Mouse (Mus musculus) cerebellum, adult (tissue): ENCODE results near the gene Gm45902.

Experiments
- ATAC-seq: cut with Nextera tagmentation; 2 replicates; pipeline ENCODE4 v1.9.2; 2017; ENCODE audit warnings: mild to moderate bottlenecking, moderate library complexity, mixed read lengths; ENCODE audit not compliant: insufficient number of reproducible peaks, low FRiP score, low TSS enrichment

Gm45902 gene

GRCm38 (mm10) chr2:3512552-3513454 lies at the start of gene Gm45902, which contains the start of the genes Hspa14 and Cdnf:
TSS of gene Gm45902 (minus strand) at chr2:3512790.
TSS of gene Hspa14 (minus strand) at chr2:3512814.
TSS of gene Cdnf (plus strand) at chr2:3513030.
- peak; percentile 98 for ATAC-seq

GRCm38 (mm10) chr2:3546588-3546987 lies 34.0 kb upstream of the Gm45902 start:
- ATAC-seq: peak; percentile 68

GRCm38 (mm10) chr2:3546055-3546454 lies 33.5 kb upstream of the Gm45902 start:
- no peak for ATAC-seq

GRCm38 (mm10) chr2:3541307-3542079 lies 28.9 kb upstream of the Gm45902 start:
- no peak for ATAC-seq

- ATAC-seq: no peak
Observed at GRCm38 (mm10) chr2:3526288-3526687, 13.7 kb upstream of the Gm45902 start.

GRCm38 (mm10) chr2:3522558-3522957 lies 10.0 kb upstream of the Gm45902 start:
- no peak for ATAC-seq

GRCm38 (mm10) chr2:3512076-3512475 lies 514 bp downstream of the Gm45902 start:
- peak; percentile 21; the same call in 1 of the 2 replicates for ATAC-seq

- ATAC-seq: no peak
Observed at GRCm38 (mm10) chr2:3500886-3501285, 11.7 kb downstream of the Gm45902 start.

GRCm38 (mm10) chr2:3499543-3499942 lies 13.0 kb downstream of the Gm45902 start:
- no peak for ATAC-seq

- no peak for ATAC-seq
Observed at GRCm38 (mm10) chr2:3493833-3494409, 18.7 kb downstream of the Gm45902 start.

- no peak for ATAC-seq
Observed at GRCm38 (mm10) chr2:3489816-3490215, 22.8 kb downstream of the Gm45902 start.

- no peak for ATAC-seq
Observed at GRCm38 (mm10) chr2:3480239-3480638, 32.4 kb downstream of the Gm45902 start.

- no peak for ATAC-seq
Observed at GRCm38 (mm10) chr2:3475746-3476251, 36.8 kb downstream of the Gm45902 start.

GRCm38 (mm10) chr2:3474861-3475283 lies 37.7 kb downstream of the Gm45902 start, which contains the start of gene Suv39h2:
TSS of gene Suv39h2 (minus strand) at chr2:3475031.
- ATAC-seq: peak; percentile 96

- peak; percentile 63 for ATAC-seq
Observed at GRCm38 (mm10) chr2:3474361-3474805, 38.2 kb downstream of the Gm45902 start.

GRCm38 (mm10) chr2:3473891-3474290 lies 38.7 kb downstream of the Gm45902 start:
- no peak for ATAC-seq

- ATAC-seq: no peak
Observed at GRCm38 (mm10) chr2:3456590-3456989, 56.0 kb downstream of the Gm45902 start.
